Mouse (Mus musculus) erythroblast, adult 5-6 weeks (primary cell): Measurements from ENCODE around the gene Slx1b. TPM values are rescaled to one million over a fixed set of nuclear protein-coding genes. Genes with fewer than 3 reads are reported as not detected.

Experiments
- ATAC-seq: replicated peaks from 2 replicates; pipeline ENCODE4 v1.8.0; 2016; ENCODE audit warnings: moderate number of reproducible peaks, mild to moderate bottlenecking, moderate TSS enrichment, inconsistent platforms; ENCODE audit not compliant: poor library complexity, low FRiP score, severe bottlenecking
- total RNA-seq, 2 experiments: library from RNA; stranded (forward) in 1 of 2; stranded (reverse) in 1 of 2; fragments of 150-400 nt in 1 of 2; fragments of 200-764, 138-1000 nt in 1 of 2; gene quantifications; 2 replicates each; pipeline versions ENCODE4 v1.2.3 to v1.2.4; 2015 to 2017; ENCODE audit warnings: low replicate concordance in 2 of 2

The Slx1b gene
- total RNA-seq, 2 experiments from 2014 or later: 0.19 to 1.4 TPM

GRCm38 (mm10) chr7:126704121-126704980 lies 8.8 kb upstream of the Slx1b start:
- ATAC-seq: no peak

DNA sequence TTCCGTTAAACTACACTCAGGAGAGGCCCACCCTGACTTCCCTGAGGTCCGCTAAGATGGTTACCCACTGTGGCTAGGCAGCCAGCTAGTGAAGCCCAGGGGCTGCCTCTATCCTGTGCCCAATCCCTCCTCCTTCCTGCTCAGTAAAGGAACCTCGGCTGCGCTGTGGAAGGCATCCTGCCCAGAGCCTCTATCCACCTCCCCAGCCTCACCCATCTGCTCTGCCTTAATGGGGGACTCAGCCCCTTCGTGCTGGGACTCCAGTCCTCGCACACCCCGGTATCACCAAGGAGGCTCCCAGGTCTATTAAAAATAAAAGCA lies 8.1 kb upstream of the Slx1b start:
- ATAC-seq: no peak

DNA sequence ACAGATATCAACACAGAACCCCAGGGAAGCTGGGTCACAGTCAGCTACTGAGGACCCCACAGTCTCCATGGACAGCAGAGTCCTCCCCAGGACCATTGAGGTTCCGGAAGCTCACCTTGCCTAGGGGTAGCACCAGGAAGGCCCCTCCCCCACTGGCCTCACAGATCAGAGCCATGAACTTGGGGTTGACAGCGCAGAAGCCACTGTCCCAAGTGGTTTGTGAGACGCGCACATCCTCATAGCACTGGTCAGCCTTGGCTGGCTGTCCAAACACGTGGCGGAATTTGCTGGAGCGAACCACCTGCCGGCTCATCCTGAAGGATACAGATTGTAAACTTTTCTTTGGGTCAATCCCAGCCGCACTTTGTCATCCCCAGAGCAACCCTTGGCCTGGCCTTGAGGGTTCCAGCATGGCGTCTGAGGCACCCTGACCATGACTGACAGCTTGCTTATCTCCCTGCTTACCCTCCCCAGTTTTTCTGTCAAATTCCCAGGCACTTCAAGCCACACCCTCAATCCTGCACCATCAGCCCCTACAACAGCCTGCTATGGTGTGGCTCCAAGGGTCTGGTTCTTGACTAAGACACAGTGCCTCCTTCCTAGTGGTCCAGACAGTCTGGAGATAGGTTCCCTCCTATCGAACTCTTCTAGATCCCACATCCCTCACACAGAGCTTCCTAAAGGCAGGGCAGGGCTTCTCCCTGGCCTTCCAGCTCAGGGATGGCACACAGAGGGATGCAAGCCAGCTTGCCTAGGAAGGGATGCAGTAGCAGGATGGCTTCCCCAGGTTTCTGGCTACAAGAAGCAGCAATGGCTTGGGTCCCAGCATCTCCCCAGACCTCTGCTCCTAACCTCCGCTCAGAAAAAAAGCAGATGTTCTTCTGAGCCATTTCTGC lies 7.5 kb upstream of the Slx1b start:
- ATAC-seq: no peak

GRCm38 (mm10) chr7:126702358-126702757 lies 6.8 kb upstream of the Slx1b start:
- no peak for ATAC-seq

- ATAC-seq: peak; percentile 16; the same call in 1 of the 2 replicates
Measured at GRCm38 (mm10) chr7:126701559-126702357, 6.2 kb upstream of the Slx1b start.

- ATAC-seq: peak; percentile 78
Measured at GRCm38 (mm10) chr7:126701070-126701469, 5.5 kb upstream of the Slx1b start.

GRCm38 (mm10) chr7:126700063-126701015 lies 4.8 kb upstream of the Slx1b start:
- no peak for ATAC-seq

DNA sequence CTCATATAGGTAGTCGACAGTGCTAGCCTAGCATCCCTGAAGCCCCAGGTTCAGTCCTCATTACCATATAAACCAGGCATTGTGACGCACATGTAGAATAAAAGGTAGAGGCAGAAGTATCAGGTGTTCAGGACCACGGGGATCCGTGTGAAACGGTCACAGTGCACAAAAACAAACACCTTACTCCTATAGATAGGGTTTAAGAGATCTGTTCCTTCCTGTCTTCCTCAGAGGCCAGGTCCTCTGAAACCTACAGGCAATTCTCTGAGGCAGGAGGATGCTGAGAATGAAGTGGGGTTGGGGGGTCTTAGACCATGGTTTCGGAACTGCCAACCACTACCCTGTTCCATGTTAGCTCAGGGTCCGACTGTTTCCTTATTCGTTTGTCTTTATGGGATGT lies 2.3 kb upstream of the Slx1b start:
- no peak for ATAC-seq

DNA sequence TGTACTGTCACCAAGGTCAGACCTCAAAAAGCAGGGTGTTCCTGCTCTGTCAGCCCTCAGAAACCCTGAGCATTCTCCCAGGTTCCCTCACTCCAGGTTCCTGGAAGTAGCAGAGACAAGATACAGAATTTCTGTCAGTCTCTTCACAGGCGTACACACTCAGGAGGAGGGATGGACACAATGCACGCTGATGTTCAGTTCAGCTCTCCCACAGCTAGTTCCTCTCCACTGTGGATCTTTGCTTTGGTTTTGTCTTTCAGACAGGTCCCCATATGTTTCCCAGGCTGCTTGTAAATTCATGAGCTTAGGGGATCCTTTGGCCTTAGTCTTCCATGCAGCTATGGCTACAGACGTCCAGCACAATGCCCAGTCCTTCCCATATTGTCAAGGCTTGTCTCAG lies 1.3 kb upstream of the Slx1b start:
- no peak for ATAC-seq

GRCm38 (mm10) chr7:126696303-126696702 lies 719 bp upstream of the Slx1b start:
- no peak for ATAC-seq

DNA sequence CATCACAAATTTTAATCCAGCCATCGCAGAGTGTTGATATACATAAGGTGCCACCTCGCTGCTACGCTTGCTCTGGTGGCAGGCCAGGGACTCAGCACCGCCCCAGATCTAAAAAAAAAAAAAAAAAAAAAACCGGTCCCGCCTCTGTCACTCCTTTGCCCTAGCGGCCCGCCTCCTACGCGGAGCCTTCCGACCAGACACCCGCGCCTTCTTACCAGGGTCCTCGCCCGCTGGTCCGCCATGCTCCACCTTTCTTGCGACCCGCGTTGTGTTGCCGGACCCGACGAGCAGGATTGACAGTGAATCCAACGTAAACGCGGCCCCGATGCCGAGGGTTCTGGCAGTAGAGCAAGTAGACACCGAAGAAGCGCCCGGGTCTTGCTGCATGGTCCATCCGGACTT lies 373 bp downstream of the Slx1b start, which contains the start of gene Bola2:
Gene Bola2 (plus strand): TSS at position 192 of the 402 bp plus-strand sequence.
- ATAC-seq: peak; percentile 81

DNA sequence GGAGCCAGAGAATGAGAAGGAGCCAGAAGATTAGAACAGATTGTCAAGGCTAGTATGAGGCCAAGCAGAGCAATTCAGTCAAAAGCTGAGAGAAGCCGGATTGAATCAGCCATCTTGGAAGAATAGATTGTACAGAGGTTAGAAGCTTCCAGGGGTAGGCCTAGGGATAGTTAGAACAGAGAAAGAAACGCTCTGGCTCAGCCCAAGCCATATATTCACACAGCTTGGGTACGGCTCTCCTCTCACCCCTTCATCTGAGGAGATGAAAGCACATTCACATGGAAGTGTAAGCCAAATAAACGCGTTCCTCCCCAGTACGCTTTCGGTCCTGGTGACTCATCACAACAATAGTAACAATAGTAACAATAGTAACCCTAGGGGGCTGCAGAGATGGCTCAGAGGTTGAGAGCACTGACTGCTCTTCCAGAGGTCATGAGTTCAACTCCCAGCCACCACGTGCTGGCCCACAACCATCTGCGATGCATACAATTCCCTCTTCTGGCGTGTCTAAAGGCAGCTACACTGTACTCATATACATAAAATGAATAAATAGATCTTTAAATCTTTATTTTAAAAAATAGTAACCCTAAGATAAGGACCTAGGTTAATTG lies 1.0 kb downstream of the Slx1b start:
- no peak for ATAC-seq

DNA sequence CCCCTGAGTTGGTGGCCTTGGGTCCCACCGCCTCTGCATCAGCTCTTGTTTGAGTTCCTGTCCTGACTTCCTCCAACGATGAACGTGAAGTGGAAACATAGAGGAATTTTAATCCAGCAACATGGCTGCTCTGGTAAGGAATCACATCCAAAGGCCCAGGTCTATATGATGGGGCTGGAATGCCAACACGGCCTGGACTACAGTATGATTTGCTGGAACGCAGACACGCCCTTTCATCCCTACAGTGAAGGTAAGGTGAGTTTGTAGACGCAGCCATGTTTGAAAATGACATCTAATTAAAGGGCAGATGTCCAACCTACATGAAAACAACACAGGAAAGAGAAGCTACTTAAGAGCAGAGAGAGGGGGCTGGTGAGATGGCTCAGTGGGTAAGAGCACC lies 1.8 kb downstream of the Slx1b start:
- no peak for ATAC-seq

- ATAC-seq: no peak
Measured at GRCm38 (mm10) chr7:126693256-126693655, 2.3 kb downstream of the Slx1b start.

DNA sequence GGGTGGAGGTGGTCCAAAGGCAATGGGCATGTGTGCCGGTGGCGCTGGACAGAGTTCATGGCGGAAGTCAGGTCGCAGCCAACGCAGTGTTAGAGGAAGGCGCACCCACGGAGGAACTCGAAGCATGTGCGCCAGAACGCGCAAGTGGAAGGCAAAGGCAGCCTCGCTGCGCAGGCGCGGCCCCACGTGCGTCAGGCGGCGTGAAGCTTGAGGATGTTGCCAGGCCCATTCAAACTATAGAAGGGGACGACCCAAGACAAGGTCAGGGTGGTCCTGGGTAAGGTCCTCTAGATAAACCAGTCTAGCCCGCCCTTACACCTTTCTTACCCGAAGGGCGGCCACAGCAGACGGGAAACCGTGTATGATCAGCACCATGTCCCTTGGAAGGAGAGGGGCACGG lies 3.2 kb downstream of the Slx1b start:
- ATAC-seq: no peak

DNA sequence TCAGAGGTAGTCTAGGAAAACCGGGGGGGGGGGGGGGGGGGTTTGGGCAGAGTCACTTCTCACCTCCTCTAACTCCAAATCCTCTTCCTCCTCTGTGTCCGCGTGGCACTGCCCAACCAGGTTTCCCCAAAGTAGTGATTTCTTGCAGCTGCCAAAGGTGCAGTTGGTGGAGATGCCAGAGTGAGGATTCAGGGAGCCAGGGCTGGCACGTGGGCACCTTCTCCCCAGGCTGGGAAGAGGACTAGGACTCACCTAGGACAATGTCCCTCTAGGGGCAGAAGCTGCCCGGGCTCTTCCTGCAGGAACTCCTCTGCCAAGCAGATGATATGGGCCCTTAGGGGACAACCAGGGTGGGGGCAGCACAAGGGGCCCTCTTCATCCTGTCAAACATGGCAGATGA lies 3.9 kb downstream of the Slx1b start:
- ATAC-seq: no peak

DNA sequence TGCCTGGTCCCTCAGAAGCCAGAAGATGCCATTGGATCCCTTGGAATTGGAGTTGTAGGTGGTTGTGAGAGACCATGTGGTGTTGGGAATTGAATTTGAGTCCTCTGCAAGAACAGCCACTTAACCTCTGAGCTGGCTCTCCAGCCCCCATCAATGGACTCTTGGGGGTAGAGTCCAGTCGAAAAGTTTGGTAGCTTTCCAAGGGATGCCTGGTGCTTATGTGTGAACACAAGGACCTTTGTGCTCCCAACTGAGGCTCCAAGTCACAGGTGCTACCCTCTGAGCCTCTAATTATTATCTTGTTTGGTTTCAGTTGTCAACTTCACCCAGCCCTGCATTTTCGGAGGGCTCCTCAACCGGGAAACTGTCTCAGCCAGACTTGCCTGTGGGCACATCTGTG lies 4.8 kb downstream of the Slx1b start:
- ATAC-seq: no peak

GRCm38 (mm10) chr7:126689021-126689420 lies 6.6 kb downstream of the Slx1b start:
- no peak for ATAC-seq

- 0 out of 2 replicates have a peak, but pooled peaks have one; percentile 19 for ATAC-seq
Measured at GRCm38 (mm10) chr7:126688156-126688555, 7.4 kb downstream of the Slx1b start.
